Mouse (Mus musculus) intestine, embryonic 16.5 days (tissue): ENCODE results near the gene Tgif2lx2. TPM values are rescaled to one million over a fixed set of nuclear protein-coding genes. Genes with fewer than 3 reads are reported as not detected.
"Not testable (repeated sequence)": the region's sequence is repeated elsewhere in the genome, so short reads cannot be mapped to it uniquely, and the experiment has no call there.

Source experiments
- ATAC-seq: fragments of 200-750 bp; cut with Nextera tagmentation; 2 replicates; pipeline ENCODE4 v1.8.0; 2017; ENCODE audit warnings: moderate TSS enrichment, moderate library complexity
- H3K27ac ChIP-seq: fragments of 300-500 bp; sonication (generic); 2 replicates; pipeline ENCODE4 v1.5.1; 2014; ENCODE audit warnings: mild to moderate bottlenecking, low read length
- H3K27me3 ChIP-seq: fragments of 300-500 bp; sonication (generic); replicated peaks from 2 replicates; pipeline ENCODE4 v1.6.1; 2014; ENCODE audit warnings: low read length, control low read depth, mixed read lengths; ENCODE audit not compliant: control insufficient read depth, insufficient read depth
- H3K36me3 ChIP-seq: fragments of 300-500 bp; sonication (generic); 2 replicates; pipeline ENCODE4 v1.6.1; 2014; ENCODE audit warnings: low read length, control low read depth; ENCODE audit not compliant: control insufficient read depth, insufficient read depth
- H3K4me1 ChIP-seq: fragments of 300-500 bp; sonication (generic); 2 replicates; pipeline ENCODE4 v1.6.1; 2014; ENCODE audit warnings: low read length, control low read depth, mixed read lengths; ENCODE audit not compliant: control insufficient read depth, insufficient read depth
- H3K4me2 ChIP-seq: fragments of 300-500 bp; sonication (generic); 2 replicates; pipeline ENCODE4 v1.6.1; 2014; ENCODE audit warnings: low read depth, low read length, control low read depth
- H3K4me3 ChIP-seq: fragments of 300-500 bp; sonication (generic); 2 replicates; pipeline ENCODE4 v1.5.1; 2014; ENCODE audit warnings: mild to moderate bottlenecking, low read length
- H3K9ac ChIP-seq: fragments of 300-500 bp; sonication (generic); 2 replicates; pipeline ENCODE4 v1.6.1; 2014; ENCODE audit warnings: low read depth, low read length
- H3K9me3 ChIP-seq: fragments of 300-500 bp; sonication (generic); 2 replicates; pipeline ENCODE4 v1.6.1; 2016; ENCODE audit warnings: low read length, control low read depth; ENCODE audit not compliant: control insufficient read depth
- WGBS: fragments of 180-500 bp; shearing (Covaris S2); extraction: QIAGEN DNeasy Blood & Tissue Kit; methylation state at CpG from one replicate; pipeline ENCODE4 v1.1.7; 2014; 5-methylcytosine and 5-hydroxymethylcytosine counted together
- polyA plus RNA-seq: library from polyadenylated mRNA; unstranded; fragments of >200 nt; fragmentation: Nextera tagmentation; extraction: Ambion mirVana; gene quantifications from 2 replicates; pipeline ENCODE4 v1.2.1, GENCODE M21; 2015

The Tgif2lx2 gene
- not detected in 2 replicates for polyA plus RNA-seq

GRCm38 (mm10) chrX:118426927-118427326 lies at the start of gene Tgif2lx2:
Tgif2lx2 (plus strand) TSS chrX:118427227.
- not testable (repeated sequence) for H3K27ac ChIP-seq, H3K27me3 ChIP-seq, H3K4me3 ChIP-seq, H3K4me2 ChIP-seq, H3K9me3 ChIP-seq, H3K4me1 ChIP-seq, ATAC-seq, H3K9ac ChIP-seq, H3K36me3 ChIP-seq
- WGBS, result no CpG with 5 or more reads among the region's 5 CpGs

Other genes starting within 250 kb of the Tgif2lx2 start
- gene Tgif2lx1, start 53.5 kb downstream of the Tgif2lx2 start, polyA plus RNA-seq, result not detected in 2 replicates